Mouse (Mus musculus) cerebellum, adult 18-20 months (tissue): ENCODE measurements around the gene Bcr.
"Not testable (repeated sequence)": the region's sequence is repeated elsewhere in the genome, so short reads cannot be mapped to it uniquely, and the experiment has no call there.

Source experiments
- DNase-seq, 2 experiments: peaks; one replicate each; pipeline ENCODE4 v3.0.0; 2021

The Bcr gene

DNA sequence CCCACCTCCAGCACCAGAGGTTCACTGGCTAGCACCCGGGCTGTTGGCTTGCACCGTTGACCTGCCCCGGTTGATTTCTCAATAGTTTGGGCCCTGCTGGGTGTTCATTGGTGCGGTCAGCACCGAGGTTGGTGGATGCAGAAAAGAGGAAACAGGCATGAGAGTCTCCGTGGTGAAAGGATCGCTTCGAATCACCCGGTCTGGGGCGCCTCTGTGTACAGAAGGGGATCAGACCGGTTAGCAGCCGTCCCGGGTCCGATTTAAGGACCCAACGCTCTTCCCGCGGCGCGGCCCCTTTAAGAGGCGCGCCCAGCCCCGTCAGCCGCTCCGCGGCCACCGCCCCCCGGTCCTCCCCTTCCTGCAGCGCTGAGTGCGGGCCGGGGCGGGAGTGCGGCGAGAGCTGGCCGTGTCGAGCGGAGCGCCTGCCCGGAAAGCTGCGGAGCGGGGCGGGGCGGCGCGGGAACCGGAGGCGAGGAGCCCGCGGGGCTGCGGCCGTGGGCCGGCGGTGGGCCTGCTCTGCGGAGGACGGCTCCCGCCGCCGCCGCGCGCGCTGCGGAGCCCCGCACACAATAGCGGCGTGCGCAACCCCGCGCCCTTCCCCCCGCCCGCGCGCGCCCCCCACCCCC is at the start of gene Bcr:
TSS of gene Bcr (plus strand) at position 376 of the 626 bp plus-strand sequence.
- peak; percentile 86 to 89 for DNase-seq

DNA sequence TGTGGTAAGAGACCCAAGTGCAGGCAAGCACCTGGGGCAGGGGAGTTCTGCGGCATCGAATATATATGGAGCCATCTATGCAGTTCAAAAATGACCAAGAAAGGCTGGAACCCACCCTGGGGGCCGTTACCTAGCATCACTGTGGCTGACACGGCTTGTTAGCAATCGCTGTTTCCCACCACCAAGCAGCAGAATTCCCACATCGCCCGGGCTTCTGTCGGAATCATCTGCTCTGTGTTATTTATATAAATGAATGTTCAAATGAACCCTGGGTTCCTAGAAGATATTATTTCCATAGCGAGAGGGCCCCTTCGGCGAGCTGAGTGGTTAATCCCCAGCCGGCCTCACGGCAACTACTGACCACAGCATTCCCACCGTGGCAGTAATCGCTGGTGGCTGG is 49.7 kb upstream of the Bcr start:
- no peak for DNase-seq

DNA sequence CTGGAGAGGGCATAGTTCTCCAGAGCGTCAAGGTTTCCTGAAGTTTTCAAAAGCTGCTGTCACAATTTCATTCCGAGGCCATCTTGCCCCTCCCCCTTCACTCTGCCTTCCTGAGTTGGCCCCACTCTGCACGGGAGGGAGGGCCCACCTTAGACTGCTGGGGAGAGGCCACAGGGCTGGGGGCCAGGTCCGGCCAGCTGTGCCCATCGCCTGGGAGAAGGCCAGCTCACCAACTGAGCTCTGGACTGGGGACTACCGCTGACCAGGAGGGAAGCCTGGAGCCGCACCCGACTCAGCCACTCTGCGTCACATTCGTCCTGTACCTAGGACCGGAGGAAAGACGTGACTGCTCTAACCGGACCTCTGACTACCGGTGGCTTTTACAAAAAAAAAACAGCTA is 44.9 kb upstream of the Bcr start:
- DNase-seq = no peak

DNA sequence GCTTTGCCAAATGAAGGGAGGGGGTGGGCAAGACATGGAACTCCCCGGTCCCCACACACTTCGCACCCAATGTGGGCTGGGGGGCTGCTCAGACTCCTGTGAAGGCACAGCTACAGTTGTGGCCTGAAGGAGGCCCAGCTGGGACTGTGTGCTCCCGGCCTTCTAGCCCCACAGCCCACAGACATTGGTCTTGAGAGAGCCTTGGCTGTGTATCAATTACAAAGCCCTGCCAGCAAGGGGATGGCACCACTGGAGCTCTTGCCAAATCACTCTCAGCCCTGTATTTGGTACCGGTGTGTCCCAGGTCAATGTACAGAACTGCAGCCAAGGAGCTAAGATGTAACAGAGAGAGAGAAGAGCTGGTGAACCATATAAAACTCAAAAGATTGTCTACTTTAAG is 43.9 kb upstream of the Bcr start:
- DNase-seq = no peak

DNA sequence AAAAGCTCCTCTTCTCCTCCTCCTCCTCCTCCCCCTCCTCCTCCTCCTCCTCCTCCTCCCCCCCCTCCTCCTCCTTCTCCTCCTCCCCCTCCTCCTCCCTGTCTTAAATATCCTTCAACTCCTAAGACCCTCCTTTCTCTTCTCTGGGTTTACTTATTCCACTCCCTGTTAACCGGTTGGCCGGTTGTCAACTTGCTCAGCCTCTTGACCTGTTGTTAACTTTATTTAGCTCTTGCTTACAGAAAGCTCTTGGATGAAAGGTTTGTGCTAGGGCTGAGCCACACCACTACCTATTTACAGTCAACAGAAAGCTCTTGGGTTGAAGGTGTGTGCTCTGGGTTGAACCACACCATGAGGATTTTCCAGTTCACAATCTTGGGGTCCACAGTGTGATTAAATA is 40.1 kb upstream of the Bcr start:
- DNase-seq = no peak

DNA sequence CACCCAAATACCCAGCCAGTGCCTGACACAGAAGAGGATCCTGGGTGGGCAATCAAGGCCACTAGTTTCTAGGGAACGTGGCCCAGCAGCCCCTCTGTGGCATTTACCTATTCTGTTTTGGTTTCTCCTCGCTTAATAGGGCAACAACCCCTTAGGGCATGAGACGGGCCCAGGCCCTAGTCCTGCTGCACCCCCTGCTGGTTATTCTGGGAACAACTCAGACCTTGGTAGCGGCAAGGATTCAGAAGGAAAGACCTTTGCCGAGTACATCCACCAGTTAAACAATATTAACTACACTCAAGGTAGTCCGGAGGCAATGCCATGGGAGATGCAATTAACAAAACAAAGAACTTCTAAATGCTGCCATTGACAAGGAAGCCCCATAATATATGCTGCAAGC is 39.3 kb upstream of the Bcr start:
- DNase-seq = peak; percentile 81 to 87

DNA sequence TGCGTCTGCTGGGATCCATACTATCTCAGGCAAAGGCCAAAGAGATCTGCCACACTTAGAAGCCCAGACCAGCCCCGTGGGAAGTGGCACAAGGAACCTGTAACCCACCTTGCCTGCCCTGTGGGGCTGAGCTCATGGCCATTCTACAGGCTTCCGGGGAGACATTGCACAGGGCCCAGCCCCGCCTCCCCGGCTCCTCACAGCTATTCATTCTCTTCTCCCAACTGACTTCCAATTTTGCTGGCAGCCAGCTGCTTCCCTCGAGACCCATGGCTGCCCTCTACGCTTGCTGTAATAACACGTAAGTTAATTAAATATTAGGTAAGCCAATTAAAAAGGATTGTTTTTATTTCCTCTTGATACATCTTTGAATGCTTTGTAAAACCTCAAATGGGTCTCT is 33.9 kb upstream of the Bcr start:
- DNase-seq = no peak

DNA sequence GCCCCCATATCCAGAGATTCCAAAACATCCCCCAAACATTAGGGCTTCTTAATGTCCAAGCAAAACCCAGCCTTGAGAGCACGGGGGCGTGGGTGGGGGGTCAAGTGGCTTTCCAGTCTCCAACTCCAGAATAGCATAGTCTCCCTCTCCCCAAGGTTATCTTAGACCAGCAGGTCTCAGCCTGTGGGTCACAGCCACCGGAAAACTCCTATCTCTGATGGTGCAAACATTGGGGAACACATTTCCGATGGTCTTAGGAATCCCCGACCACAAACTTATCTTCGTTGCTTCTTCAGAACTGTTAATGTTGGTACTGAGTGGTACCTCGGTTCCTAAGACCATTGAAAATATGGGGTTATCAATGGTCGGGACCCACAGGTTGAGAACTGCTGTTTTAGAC is 31.6 kb upstream of the Bcr start:
- no peak for DNase-seq

DNA sequence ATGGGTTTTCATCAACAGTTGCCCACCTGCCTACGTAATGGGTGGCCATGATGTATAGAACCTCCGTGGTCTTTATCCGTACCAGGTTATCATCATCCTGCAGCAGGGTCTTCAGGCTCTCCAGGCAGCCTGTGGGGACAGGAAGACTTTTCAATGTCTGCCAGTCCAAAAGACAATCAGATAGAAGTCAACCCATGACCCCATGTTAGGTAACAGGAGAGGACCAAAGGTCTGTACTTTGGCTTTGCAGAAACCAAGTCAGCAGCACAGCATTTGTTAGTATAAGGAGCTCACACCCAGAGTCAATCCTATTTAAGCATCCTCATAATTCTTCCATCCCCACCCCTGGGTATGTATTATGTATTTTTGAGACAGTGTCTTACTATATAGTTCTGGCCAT is 30.7 kb upstream of the Bcr start:
- DNase-seq = no peak

DNA sequence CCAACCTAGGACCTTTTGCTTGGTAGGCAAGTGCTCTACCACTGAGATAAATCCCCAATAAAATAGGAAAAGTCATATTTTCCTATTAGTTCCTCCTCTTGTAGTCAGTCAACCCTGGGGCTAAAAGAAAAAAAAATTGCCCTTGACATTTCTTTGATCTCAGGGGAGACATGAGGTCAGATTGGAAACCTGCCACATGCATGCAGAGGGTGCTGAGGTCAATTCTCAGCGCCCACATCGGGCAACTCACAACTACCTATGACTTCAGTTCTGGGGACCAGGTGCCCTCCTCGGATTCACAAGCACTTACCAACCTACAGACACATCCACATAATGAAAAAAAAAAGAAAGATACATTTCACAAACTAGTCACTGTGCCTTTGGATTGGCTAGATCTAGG is 30.2 kb upstream of the Bcr start:
- DNase-seq = no peak

DNA sequence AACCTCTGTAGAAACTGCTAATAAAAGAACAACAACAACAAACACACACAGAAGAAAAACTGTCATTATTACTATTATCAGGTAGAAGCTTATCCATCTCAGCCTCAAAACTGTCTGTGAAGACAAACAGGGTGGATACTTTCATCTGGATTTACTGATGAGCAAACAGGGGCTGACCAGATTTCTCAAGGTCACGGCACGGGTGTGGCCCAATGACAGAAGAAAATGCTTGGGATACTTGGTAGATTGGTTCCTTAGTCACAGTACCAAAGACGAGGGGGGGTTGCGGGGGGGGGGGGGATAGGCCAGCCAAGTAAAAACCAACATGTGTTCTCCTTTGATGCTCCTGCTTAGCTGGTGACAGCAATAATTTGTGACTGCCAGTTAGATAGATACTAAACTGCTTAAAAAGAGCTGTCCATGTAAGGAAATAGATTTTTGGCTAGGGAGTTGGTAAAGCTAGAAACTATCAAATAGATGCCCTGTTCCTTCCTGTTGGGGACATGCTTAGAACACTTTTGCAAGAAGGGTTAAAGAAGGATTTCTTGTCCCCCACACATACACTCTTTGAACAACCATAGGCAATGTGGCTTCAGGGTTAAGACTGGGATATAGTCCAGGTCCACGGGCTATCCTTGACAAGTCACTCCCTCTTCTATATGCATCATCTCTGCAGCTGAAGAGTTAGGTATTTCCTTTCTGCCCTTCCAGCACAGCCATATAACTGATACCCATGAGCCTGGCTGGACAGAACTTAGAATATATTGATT is 28.9 kb upstream of the Bcr start:
- DNase-seq = no peak

DNA sequence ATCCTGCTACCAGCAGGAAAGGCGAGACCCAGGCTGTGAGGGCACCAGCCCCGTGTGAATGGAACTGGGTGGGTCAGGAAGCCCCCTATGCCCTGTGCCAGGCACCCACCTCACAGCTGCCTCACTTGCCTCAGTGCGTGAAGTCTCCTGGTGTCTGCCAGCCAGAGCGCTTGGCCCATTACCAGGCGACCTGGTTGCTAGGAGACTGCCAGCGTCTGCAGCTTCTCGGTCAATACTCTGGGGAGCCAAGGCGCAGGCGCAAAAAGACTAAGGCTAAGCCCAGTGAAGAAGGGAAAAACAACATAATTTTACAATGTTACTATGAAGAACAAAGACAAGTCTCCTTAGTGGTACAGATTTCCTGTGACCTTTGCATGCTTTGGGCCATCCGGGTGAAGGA is 28.0 kb upstream of the Bcr start, which contains the start of gene Rsph14:
TSS of gene Rsph14 (minus strand) at position 192 of the 400 bp plus-strand sequence.
- DNase-seq = peak; percentile 64 to 69

DNA sequence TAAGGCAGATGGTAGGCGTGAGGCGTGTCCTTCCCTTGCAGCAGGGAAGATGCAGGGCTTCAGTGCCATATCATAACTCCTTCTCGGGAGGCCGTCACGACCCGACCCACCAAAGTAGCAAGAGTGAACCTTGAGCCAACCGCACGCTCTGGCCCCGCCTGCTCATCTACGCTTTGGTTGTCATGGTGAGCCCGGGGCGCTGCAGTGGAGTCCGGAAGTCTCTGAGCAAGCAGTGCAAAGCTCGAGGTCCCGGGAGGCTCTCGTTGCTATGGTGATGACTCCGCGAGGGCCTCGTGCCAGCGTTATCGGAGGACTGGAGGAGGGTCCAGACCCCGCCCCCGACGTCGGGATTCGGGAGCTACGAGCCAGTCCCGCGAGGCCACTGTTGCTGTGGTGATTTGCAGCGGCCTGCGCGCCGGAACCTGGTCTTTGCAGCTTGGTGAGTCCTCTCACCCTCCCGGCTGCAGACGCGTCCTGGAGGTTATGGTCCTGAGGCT is 23.5 kb upstream of the Bcr start, which contains the start of gene Rab36:
TSS of gene Rab36 (plus strand) at position 176 of the 497 bp plus-strand sequence.
- peak; percentile 80 to 83 for DNase-seq

DNA sequence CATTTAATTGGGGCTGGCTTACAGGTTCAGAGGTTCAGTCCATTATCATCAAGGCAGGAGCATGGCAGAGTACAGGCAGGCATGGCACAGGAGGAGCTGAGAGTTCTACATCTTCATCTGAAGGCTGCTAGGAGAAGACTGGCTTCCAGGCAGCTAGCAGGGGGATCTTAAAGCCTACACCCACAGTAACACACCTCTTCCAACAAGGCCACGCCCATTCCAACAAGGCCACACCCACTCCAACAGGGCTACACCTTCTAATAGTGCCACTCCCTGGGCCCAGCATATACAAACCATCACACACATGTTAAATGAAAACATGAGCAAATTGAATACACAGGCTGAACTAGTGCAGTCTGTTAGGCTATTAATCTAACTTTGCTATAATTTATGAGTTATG is 18.3 kb upstream of the Bcr start:
- not testable (repeated sequence) for DNase-seq

DNA sequence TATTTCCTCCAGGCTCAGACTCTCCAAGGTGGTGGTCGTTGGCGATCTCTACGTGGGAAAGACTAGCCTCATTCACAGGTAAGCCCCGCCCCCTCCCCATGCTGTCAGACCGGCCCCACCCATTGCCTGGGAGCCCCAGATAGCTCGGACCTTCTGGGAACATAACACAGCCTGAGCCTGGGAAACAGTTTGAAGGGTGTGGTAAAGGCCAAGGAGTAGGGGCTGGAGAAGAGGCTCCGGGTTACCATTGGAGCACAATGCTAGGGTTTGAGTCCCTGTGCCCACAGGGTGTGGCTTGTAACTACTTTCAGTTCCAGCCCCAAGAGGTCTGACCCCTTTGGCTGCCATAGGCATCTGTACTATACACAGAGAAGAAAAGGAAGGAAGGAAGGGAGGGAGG is 15.9 kb upstream of the Bcr start:
- no peak for DNase-seq

DNA sequence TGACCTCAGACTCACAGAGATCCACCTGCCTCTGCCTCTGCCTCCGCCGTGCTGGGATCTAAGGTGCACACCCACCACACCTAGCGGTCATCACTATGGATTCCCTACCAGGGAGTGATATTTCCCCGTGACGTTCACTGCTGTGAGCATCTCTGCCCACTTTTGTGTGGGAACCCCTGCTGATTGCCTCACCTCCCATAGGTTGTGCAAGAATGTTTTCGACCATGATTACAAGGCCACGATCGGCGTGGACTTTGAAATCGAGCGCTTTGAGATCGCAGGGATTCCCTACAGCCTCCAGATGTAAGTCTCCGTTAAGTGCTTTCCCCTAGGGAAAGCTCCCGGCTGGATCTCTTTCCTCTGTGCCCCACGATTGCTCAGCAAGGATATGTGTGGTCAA is 14.6 kb upstream of the Bcr start:
- no peak for DNase-seq

DNA sequence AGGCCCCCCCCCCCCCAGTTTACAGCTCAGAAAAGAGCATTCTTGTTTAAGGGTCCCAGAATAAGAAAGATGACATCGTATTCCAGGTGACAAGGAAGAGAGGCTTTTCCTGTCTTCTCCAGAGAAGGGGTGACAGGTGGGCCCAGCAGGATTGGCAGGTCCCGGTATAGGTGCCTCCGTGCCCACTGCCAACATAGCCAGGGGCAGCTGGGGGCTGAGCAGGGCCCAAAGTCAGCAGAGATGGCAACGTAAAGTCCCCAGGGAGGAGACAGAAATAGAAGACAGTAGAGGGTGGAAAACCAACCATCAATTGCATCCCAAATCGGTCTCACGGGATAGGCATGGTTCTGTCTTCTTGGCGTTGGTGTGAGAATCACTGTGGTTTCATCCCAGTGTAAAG is 11.7 kb upstream of the Bcr start:
- DNase-seq = no peak

DNA sequence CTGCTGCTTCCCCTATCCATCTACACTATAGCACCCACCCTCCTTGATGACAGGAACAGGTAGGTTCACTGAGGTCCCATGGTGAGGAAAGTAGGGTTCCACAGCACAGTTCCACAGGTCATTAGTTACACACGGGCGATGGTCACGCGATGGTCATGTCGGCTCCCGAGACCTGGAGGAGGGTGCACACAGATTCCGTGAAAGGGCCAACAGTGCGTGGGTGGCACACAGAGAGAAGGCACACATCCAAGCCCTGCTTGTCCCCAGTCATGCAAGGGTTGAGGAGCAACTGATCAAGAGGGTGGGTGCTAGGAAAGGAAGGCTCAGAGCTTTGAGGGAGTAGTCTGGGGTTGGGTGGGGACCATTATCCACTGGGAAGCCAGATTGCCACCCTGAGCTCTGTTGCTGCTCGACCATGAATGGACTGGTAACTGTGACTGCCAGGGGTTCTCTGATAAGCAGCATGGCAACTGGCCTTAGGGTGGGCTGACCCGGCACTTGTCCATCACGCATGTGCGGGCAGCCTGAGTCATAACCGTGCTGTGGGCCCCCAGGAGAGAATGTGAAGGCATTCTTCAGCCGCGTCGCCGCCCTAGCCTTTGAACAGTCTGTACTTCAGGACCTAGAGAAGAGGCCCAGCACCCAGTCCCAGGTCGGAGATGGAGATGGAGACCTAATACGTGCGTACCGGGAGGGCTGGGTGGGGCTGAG is 8.9 kb upstream of the Bcr start:
- peak; percentile 23 to 27 for DNase-seq

DNA sequence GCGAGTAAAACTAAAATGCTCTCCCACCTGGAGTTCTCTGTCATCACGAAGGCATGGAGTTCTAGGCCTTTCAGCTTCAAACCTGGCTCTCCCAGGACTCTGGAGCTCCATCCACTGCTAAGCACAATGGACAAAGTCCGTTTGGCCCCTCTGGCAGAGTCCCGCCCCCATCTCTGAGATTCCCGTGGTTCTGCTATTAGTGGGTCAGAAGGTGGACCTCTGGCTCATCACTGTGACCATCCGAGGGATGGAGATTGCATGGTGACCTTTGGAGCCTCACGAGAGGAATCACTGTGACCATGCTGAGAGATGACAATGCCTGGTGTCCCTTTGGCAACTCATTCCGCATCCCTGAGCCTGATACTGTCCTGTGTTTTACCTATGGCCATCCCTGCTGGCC is 7.5 kb upstream of the Bcr start:
- DNase-seq = no peak

DNA sequence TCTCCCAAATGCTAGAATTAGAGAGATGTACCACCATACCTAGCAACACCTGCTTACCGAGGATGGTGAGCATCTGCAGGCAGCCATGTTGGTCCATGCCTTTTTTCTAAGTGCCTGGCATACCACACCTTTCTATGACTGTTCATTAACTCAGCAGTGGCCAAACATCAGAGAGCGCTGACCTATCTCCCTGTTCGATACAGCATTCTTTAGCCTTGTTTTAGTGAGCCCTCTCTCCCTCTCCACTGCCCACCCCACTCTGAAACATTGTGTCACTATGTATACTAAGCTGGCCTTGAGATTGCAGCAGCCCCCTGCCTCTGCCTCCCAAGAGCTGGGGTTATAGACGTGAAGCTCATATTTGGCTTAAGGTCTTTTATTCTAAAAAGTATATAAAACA is 6.7 kb upstream of the Bcr start:
- DNase-seq = no peak

DNA sequence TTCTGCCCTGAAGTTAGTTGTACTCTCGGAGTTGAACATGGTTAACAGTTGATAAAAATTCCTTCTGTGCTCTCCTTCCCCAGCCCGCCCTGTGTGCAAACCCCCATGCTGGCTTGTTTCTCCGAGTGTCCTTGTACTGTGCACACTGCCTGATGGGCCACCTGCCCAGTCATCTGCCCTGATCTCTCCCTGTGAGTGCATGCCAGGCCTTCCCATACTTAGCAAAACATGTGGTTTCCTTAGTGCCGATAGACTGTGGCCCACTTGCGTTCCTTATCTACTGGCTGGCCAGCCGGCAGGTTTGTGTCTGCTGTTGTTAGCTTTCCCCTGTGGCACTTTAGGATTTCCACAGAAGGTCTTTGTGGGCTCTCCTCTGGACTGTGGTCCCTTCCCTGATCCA is 6.3 kb upstream of the Bcr start:
- DNase-seq = peak; percentile 25 to 26

DNA sequence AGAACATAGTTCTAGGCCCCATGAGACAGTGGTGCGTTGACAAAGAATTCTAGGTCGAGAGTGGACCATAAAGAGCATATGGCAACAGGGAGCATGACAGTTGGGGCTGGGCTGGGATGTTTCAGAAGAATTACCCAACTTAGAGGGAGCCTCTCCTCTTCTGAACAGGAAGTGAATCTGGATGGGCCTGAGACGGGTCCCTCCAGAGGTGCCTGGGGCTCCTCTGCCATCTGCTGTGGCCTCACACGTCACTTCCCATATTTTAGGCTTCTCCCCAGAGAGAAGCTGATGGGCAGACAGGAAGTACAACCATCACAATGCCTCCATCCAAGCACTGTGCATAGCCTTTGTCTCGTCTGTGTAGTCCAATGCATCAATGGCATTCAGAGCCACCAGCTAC is 4.7 kb upstream of the Bcr start:
- no peak for DNase-seq

DNA sequence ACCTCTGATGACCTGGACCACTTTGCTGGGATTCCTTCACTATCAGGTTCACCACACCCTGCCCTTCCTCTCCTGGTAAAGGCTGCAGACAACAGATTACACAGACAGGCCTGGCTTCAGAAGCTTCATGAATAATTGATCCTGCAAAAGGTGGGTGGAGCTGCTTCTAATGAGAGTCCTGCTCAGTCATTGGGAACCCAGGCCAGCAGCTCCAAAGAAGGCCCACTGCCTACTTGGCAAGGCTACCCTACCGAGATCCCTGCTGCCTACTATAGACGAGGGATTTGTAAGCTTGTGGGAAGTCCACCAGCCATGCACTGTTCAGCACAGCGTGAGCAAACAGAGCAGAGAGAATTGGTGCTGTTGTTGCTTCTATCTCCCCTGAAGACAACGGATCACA is 4.1 kb upstream of the Bcr start:
- DNase-seq = no peak

DNA sequence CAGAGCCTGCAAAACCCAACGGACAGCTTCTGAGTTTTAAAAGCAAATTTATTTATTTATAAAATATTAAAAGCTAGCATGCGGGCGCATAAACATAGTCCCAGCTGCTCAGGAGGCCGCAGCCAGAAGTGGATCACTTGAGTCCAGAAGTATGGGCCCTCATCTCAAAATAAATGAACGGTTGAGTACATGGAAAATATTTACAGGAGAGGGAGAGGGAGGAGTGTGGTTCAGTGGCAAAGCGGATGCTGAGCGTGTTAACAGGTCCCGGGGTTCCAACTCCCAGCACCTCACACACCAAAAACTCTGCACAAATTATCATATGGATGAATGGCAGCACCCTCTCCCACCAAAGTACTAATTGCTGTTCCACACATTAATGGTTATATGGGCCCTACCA is 2.1 kb upstream of the Bcr start:
- DNase-seq = no peak
